Mouse (Mus musculus): ENCODE results near the gene A030005L19Rik.
"Not testable (repeated sequence)": the region's sequence is repeated elsewhere in the genome, so short reads cannot be mapped to it uniquely, and the experiment has no call there.

Gene A030005L19Rik

GRCm38 (mm10) chr1:82913025-82913424 is at the start of gene A030005L19Rik:
A030005L19Rik (plus strand) TSS chr1:82913325.
- DNase-seq (ENCODE audit: low spot score), result no peak

- DNase-seq (ENCODE audit: low spot score), result no peak
Measured at GRCm38 (mm10) chr1:82870202-82870601, 42.9 kb upstream of the A030005L19Rik start.

- no peak for DNase-seq (ENCODE audit: low spot score)
Measured at GRCm38 (mm10) chr1:82879172-82879571, 34.0 kb upstream of the A030005L19Rik start.

GRCm38 (mm10) chr1:82880196-82880595 is 32.9 kb upstream of the A030005L19Rik start:
- DNase-seq (ENCODE audit: low spot score), result no peak

GRCm38 (mm10) chr1:82893269-82893668 is 19.9 kb upstream of the A030005L19Rik start:
- DNase-seq (ENCODE audit: low spot score), result no peak

GRCm38 (mm10) chr1:82900567-82900966 is 12.6 kb upstream of the A030005L19Rik start:
- DNase-seq (ENCODE audit: low spot score), result no peak

- DNase-seq (ENCODE audit: low spot score), result no peak
Measured at GRCm38 (mm10) chr1:82901201-82901600, 11.9 kb upstream of the A030005L19Rik start.

- no peak for DNase-seq (ENCODE audit: low spot score)
Measured at GRCm38 (mm10) chr1:82905886-82906285, 7.2 kb upstream of the A030005L19Rik start.

- DNase-seq (ENCODE audit: low spot score), result not testable (repeated sequence)
Measured at GRCm38 (mm10) chr1:82913434-82913833, 309 bp downstream of the A030005L19Rik start.

- DNase-seq (ENCODE audit: low spot score), result no peak
Measured at GRCm38 (mm10) chr1:82924650-82925049, 11.5 kb downstream of the A030005L19Rik start, which contains the start of gene A030014E15Rik. A030014E15Rik (plus strand) TSS chr1:82924917.

- not testable (repeated sequence) for DNase-seq (ENCODE audit: low spot score)
Measured at GRCm38 (mm10) chr1:82930558-82930957, 17.4 kb downstream of the A030005L19Rik start.

GRCm38 (mm10) chr1:82931326-82931725 is 18.2 kb downstream of the A030005L19Rik start, which contains the start of gene Gm6217:
Gm6217 (minus strand) TSS chr1:82931399.
- DNase-seq (ENCODE audit: low spot score), result not testable (repeated sequence)

- DNase-seq (ENCODE audit: low spot score), result no peak
Measured at GRCm38 (mm10) chr1:82938666-82939065, 25.5 kb downstream of the A030005L19Rik start.

GRCm38 (mm10) chr1:82942505-82942904 is 29.4 kb downstream of the A030005L19Rik start:
- not testable (repeated sequence) for DNase-seq (ENCODE audit: low spot score)

GRCm38 (mm10) chr1:82943295-82943694 is 30.2 kb downstream of the A030005L19Rik start, which contains the start of gene A030003K21Rik:
A030003K21Rik (minus strand) TSS chr1:82943388.
- not testable (repeated sequence) for DNase-seq (ENCODE audit: low spot score)

- DNase-seq (ENCODE audit: low spot score), result not testable (repeated sequence)
Measured at GRCm38 (mm10) chr1:82946029-82946428, 32.9 kb downstream of the A030005L19Rik start.

- no peak for DNase-seq (ENCODE audit: low spot score)
Measured at GRCm38 (mm10) chr1:82948601-82949000, 35.5 kb downstream of the A030005L19Rik start.

- not testable (repeated sequence) for DNase-seq (ENCODE audit: low spot score)
Measured at GRCm38 (mm10) chr1:82955913-82956312, 42.8 kb downstream of the A030005L19Rik start, which contains the start of gene Gm7544. Gm7544 (minus strand) TSS chr1:82956013.

- DNase-seq (ENCODE audit: low spot score), result no peak
Measured at GRCm38 (mm10) chr1:82959870-82960385, 46.8 kb downstream of the A030005L19Rik start, which contains the start of gene Gm47955. Gm47955 (plus strand) TSS chr1:82960286.
